Mouse (Mus musculus) A20 (cell line): Measurements from ENCODE around the gene Tas2r131.
"Not testable (repeated sequence)": the region's sequence is repeated elsewhere in the genome, so short reads cannot be mapped to it uniquely, and the experiment has no call there.

Source experiments
- DNase-seq: peaks from one replicate; pipeline ENCODE4 v3.0.0-alpha.2; 2011; ENCODE audit warnings: low read depth, low spot score

The Tas2r131 gene

DNA sequence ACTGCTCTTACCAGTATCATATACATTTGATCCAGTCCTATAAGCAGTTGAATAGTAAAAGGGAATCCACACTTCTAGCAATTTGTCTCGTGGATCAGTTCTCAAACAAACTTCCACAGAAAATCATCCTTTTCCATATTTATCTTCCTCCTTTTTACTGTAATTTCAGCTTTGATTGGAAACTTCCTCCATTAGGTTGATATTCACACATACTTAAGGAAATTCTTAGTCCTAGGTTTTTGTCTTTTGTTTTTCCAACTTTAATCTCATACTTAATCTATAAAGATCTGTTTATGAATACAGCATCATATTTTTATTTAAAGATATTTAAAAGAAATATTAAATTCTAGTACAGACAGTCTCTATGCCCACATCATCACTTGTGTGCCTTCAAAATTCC, at the start of gene Tas2r131:
Tas2r131 (minus strand) TSS at position 101 of the 400 bp plus-strand sequence.
- no peak for DNase-seq

DNA sequence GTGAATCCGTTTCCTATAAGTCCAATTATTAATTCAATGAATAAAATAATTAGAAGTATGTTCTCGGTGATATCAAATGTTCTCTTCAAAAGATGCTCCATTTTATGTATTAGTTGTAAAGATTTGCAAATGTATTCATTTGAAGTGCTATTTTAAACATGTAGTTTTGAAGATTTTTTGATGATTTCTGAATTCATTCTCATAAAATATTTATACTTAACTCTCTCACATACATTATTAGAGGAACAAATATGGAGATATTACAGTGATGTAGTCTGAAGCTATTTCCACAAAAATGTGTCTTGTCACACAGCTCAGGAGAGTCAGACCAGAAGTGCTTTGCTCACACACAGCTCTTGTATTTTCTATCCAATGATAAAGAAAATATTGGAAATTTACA, 23.1 kb upstream of the Tas2r131 start, which contains the start of gene Tas2r109:
Tas2r109 (minus strand) TSS at position 101 of the 400 bp plus-strand sequence.
- no peak for DNase-seq

DNA sequence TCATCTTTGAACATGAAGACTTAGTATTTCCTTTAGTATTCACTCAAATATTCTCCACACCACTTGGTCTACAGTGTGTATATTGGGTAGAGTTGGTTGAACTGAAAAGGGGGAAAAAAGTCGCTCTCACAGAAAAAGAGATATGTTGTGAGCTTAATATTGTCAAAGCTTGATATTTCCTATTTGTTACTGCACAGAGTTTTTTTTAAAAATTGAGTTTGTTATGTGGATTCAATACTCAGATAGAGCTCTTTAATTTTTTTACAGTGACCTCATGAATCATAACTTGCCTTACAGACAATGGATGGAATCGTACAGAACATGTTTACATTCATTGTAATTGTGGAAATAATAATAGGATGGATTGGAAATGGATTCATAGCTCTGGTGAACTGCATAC, 6.9 kb downstream of the Tas2r131 start, which contains the start of gene Tas2r129:
Tas2r129 (plus strand) TSS at position 301 of the 400 bp plus-strand sequence.
- no peak for DNase-seq

DNA sequence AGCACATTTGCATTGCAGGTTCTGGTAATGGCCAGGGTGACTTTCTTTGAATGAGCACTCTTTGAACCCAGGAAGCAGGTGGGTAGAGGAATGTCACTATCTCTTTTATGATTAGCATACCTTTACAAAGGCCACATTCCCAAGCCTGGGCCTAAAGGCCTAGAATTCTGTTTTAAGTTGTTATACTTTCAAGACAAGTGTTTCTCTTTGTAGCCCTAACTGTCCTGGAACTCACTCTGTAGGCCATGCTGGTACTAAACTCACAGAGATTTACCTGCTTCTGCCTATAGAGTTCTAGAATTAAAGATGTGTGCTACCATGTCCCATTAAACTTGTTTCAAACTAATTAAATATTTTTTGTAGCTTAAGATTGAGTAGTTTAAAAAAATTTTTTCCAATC, 16.3 kb downstream of the Tas2r131 start:
- not testable (repeated sequence) for DNase-seq

DNA sequence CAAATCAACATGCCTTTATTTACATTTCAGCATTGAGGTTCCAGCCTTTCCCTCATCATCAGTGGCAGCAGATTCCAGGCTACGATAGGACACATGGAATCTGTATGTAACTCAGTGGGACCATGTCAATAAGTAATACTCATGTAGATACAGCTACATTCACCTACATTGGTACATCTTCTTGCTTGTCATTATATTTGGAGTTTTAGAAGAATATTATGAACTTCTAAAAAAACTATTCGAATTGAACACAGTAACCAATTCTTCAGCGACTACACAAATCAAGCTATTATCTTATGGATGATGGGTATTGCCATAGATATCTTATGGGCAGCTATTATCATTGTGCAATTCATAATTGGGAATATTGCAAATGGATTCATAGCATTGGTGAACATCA, 48.4 kb downstream of the Tas2r131 start, which contains the start of gene Tas2r125:
Tas2r125 (plus strand) TSS at position 301 of the 400 bp plus-strand sequence.
- no peak for DNase-seq
